ENCODE assay signal across 7 mouse cellular contexts in the genomic region with DNA sequence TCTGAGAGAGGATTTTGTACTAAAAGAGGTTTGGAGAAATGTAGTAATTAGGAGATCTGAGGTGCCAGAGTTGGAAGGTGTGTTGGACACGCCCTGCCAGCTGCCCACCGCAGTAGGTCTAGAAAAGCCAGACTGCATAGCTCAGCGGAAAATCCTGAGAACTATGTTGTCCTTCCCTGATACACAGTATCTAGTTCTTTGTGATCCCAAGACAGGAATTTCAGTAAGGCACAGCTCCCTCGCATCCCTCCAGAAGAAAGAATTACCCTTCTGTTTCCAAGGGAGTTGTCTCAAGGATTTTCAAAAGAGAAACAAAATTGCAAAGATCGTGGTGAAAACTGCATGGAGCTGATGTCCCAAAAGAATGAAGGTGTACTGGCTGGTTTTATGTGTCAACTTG. TPM values are rescaled to one million over a fixed set of nuclear protein-coding genes. Genes with fewer than 3 reads are reported as not detected.
A peak's percentile ranks its signal among the peaks of the same experiment; 100 is the strongest.
DNase-seq lines count a peak whose midpoint lies in the region; ATAC-seq and TF ChIP-seq lines count a peak whose summit lies in the region.

No protein-coding gene starts in this region.

- no peaks in the 10 kb centered on the region for H3K9me3 ChIP-seq in lung, postnatal 0 days (ENCODE audit: low read length)
- H3K9me3 ChIP-seq in forebrain, embryonic 13.5 days (replicated peaks): no peaks in the 10 kb centered on the region
- H3K9me3 ChIP-seq in limb, embryonic 15.5 days: no peaks in the 10 kb centered on the region
- H3K9me3 ChIP-seq in stomach, postnatal 0 days (ENCODE audit: control insufficient read depth, low read length): no peaks in the 10 kb centered on the region

- H3K4me1 ChIP-seq in lung, postnatal 0 days (ENCODE audit: insufficient read depth, low read depth, low read length): peaks cover 11% of the 10 kb centered on the region; the same call in 1 of the 2 replicates
- peaks cover 62% of the 10 kb centered on the region for H3K4me1 ChIP-seq in forebrain, embryonic 13.5 days
- H3K4me1 ChIP-seq in limb, embryonic 15.5 days: peaks cover 43% of the 10 kb centered on the region
- peaks cover 5% of the 10 kb centered on the region; the same call in 1 of the 2 replicates for H3K4me1 ChIP-seq in stomach, postnatal 0 days (replicated peaks; ENCODE audit: control insufficient read depth, insufficient read depth)

- H3K9ac ChIP-seq in lung, postnatal 0 days (replicated peaks; ENCODE audit: low read depth): no peak overlapping the region
- H3K9ac ChIP-seq in forebrain, embryonic 13.5 days: peak overlapping the region; percentile 100
- peak overlapping the region; percentile 21 for H3K9ac ChIP-seq in limb, embryonic 15.5 days
- no peak overlapping the region for H3K9ac ChIP-seq in stomach, postnatal 0 days (ENCODE audit: low read length)

- no peaks in the 10 kb centered on the region for H3K27me3 ChIP-seq in lung, postnatal 0 days (replicated peaks; ENCODE audit: insufficient read depth, low read length)
- H3K27me3 ChIP-seq in forebrain, embryonic 13.5 days: no peaks in the 10 kb centered on the region
- no peaks in the 10 kb centered on the region for H3K27me3 ChIP-seq in limb, embryonic 15.5 days
- H3K27me3 ChIP-seq in stomach, postnatal 0 days (ENCODE audit: control insufficient read depth, insufficient read depth, low read length): no peaks in the 10 kb centered on the region

- WGBS in lung, postnatal 0 days: under 1% methylated on average over 5 of the region's 5 CpGs
- 4% methylated on average over 5 of the region's 5 CpGs for WGBS in forebrain, embryonic 13.5 days
- 1% methylated on average over 5 of the region's 5 CpGs for WGBS in limb, embryonic 15.5 days
- 1% methylated on average over 5 of the region's 5 CpGs for WGBS in stomach, postnatal 0 days

- no peak for ATAC-seq in lung, postnatal 0 days
- ATAC-seq in forebrain, embryonic 13.5 days: no peak
- no peak for ATAC-seq in limb, embryonic 15.5 days (ENCODE audit: insufficient number of reproducible peaks, low FRiP score, low TSS enrichment, low read depth)
- no peak for ATAC-seq in stomach, postnatal 0 days (ENCODE audit: low FRiP score, low TSS enrichment)

- no peak for DNase-seq in lung, postnatal 0 days (ENCODE audit: low spot score)
- no peak for DNase-seq in lung, postnatal 14 days
- DNase-seq in stomach, postnatal 0 days (ENCODE audit: low spot score): no peak
- DNase-seq in gastrocnemius, postnatal 36 days: no peak
- no peak for DNase-seq in spleen, postnatal 4 days (ENCODE audit: low spot score in 2 of 2)

- peak overlapping the region; percentile 89 for H3K4me2 ChIP-seq in lung, postnatal 0 days (replicated peaks; ENCODE audit: low read depth, low read length)
- peak overlapping the region; percentile 92 for H3K4me2 ChIP-seq in forebrain, embryonic 13.5 days
- peak overlapping the region; percentile 42 for H3K4me2 ChIP-seq in limb, embryonic 15.5 days
- H3K4me2 ChIP-seq in stomach, postnatal 0 days (replicated peaks; ENCODE audit: low read depth): peak overlapping the region; percentile 81

- H3K4me3 ChIP-seq in lung, postnatal 0 days (ENCODE audit: low read depth, low read length): peak overlapping the region; percentile 61
- peak overlapping the region; percentile 95 for H3K4me3 ChIP-seq in forebrain, embryonic 13.5 days
- peak overlapping the region; percentile 63 for H3K4me3 ChIP-seq in limb, embryonic 15.5 days
- H3K4me3 ChIP-seq in stomach, postnatal 0 days (ENCODE audit: low read depth, low read length): peak overlapping the region; percentile 71

- no peak for TF ChIP-seq EP300 in lung, postnatal 0 days (IDR thresholded peaks at IDR 0.05)
- TF ChIP-seq EP300 in stomach, postnatal 0 days (optimal IDR thresholded peaks at IDR 0.05): no peak

- H3K36me3 ChIP-seq in lung, postnatal 0 days (ENCODE audit: insufficient read depth, low read length): peaks cover 22% of the 10 kb centered on the region
- peaks cover 32% of the 10 kb centered on the region for H3K36me3 ChIP-seq in forebrain, embryonic 13.5 days (ENCODE audit: poor library complexity, severe bottlenecking)
- peaks cover 32% of the 10 kb centered on the region for H3K36me3 ChIP-seq in limb, embryonic 15.5 days
- H3K36me3 ChIP-seq in stomach, postnatal 0 days (ENCODE audit: control insufficient read depth, insufficient read depth, low read length): peaks cover 17% of the 10 kb centered on the region

- no peak for TF ChIP-seq CTCF in lung, postnatal 0 days (IDR thresholded peaks at IDR 0.05)
- no peak for TF ChIP-seq CTCF in stomach, postnatal 0 days (IDR thresholded peaks at IDR 0.05; ENCODE audit: low read depth)

- peak overlapping the region; percentile 75; the same call in 1 of the 2 replicates for H3K27ac ChIP-seq in lung, postnatal 0 days (ENCODE audit: low read length)
- peak overlapping the region; percentile 100 for H3K27ac ChIP-seq in forebrain, embryonic 13.5 days
- H3K27ac ChIP-seq in limb, embryonic 15.5 days: peak overlapping the region; percentile 95
- peak overlapping the region; percentile 78 for H3K27ac ChIP-seq in stomach, postnatal 0 days (replicated peaks)

- intact Hi-C loops in gastrocnemius, postnatal 36 days (cut with DNase I): no loop called here

RNA-seq across cellular contexts. Expression of a gene that starts 0.5 kb away (rescaled TPM):
- 292 and 298 TPM in 2 replicates for polyA plus RNA-seq in lung, postnatal 0 days (2015; fragmentation: Nextera tagmentation; extraction: Ambion mirVana)
- 1,790 and 1,841 TPM in 2 replicates for polyA plus RNA-seq in forebrain, embryonic 13.5 days (2015; fragmentation: Nextera tagmentation; extraction: Ambion mirVana)
- 811 and 833 TPM in 2 replicates for polyA plus RNA-seq in limb, embryonic 15.5 days (2015; fragmentation: Nextera tagmentation; extraction: Ambion mirVana)
- polyA plus RNA-seq in stomach, postnatal 0 days (2015; fragmentation: Nextera tagmentation; extraction: Ambion mirVana): 251 and 296 TPM in 2 replicates
- 10 to 100 TPM; 34.7 to 38.6 TPM for total RNA-seq in gastrocnemius, postnatal 36 days (2021)

RNA-seq across cellular contexts. Expression of a gene that starts 2.7 kb away (rescaled TPM):
- polyA plus RNA-seq in lung, postnatal 0 days (2015; fragmentation: Nextera tagmentation; extraction: Ambion mirVana): 2.8 and 3.1 TPM in 2 replicates
- 15.1 and 18.4 TPM in 2 replicates for polyA plus RNA-seq in forebrain, embryonic 13.5 days (2015; fragmentation: Nextera tagmentation; extraction: Ambion mirVana)
- 13.0 and 15.0 TPM in 2 replicates for polyA plus RNA-seq in limb, embryonic 15.5 days (2015; fragmentation: Nextera tagmentation; extraction: Ambion mirVana)
- 2.1 and 2.2 TPM in 2 replicates for polyA plus RNA-seq in stomach, postnatal 0 days (2015; fragmentation: Nextera tagmentation; extraction: Ambion mirVana)
- total RNA-seq in gastrocnemius, postnatal 36 days (2021): 1 to 10 TPM; 2.9 to 3.5 TPM

RNA-seq across cellular contexts. Expression of a gene that starts 15.5 kb away (rescaled TPM):
- 106 and 117 TPM in 2 replicates for polyA plus RNA-seq in lung, postnatal 0 days (2015; fragmentation: Nextera tagmentation; extraction: Ambion mirVana)
- 57.0 and 57.7 TPM in 2 replicates for polyA plus RNA-seq in forebrain, embryonic 13.5 days (2015; fragmentation: Nextera tagmentation; extraction: Ambion mirVana)
- polyA plus RNA-seq in limb, embryonic 15.5 days (2015; fragmentation: Nextera tagmentation; extraction: Ambion mirVana): 60.2 and 70.9 TPM in 2 replicates
- 41.0 and 43.5 TPM in 2 replicates for polyA plus RNA-seq in stomach, postnatal 0 days (2015; fragmentation: Nextera tagmentation; extraction: Ambion mirVana)
- 10 to 100 TPM; 44.0 to 44.1 TPM for total RNA-seq in gastrocnemius, postnatal 36 days (2021)

RNA-seq across cellular contexts. Expression of a gene that starts 17.1 kb away (rescaled TPM):
- polyA plus RNA-seq in lung, postnatal 0 days (2015; fragmentation: Nextera tagmentation; extraction: Ambion mirVana): 205 and 234 TPM in 2 replicates
- polyA plus RNA-seq in forebrain, embryonic 13.5 days (2015; fragmentation: Nextera tagmentation; extraction: Ambion mirVana): 4.5 and 5.2 TPM in 2 replicates
- 23.2 and 27.5 TPM in 2 replicates for polyA plus RNA-seq in limb, embryonic 15.5 days (2015; fragmentation: Nextera tagmentation; extraction: Ambion mirVana)
- 74.8 and 79.5 TPM in 2 replicates for polyA plus RNA-seq in stomach, postnatal 0 days (2015; fragmentation: Nextera tagmentation; extraction: Ambion mirVana)
- total RNA-seq in gastrocnemius, postnatal 36 days (2021): 1 to 10 TPM; 5.3 to 5.4 TPM

RNA-seq across cellular contexts. Expression of a gene that starts 22.5 kb away (rescaled TPM):
- 21.4 and 22.9 TPM in 2 replicates for polyA plus RNA-seq in lung, postnatal 0 days (2015; fragmentation: Nextera tagmentation; extraction: Ambion mirVana)
- 41.3 and 47.9 TPM in 2 replicates for polyA plus RNA-seq in forebrain, embryonic 13.5 days (2015; fragmentation: Nextera tagmentation; extraction: Ambion mirVana)
- 55.5 and 59.0 TPM in 2 replicates for polyA plus RNA-seq in limb, embryonic 15.5 days (2015; fragmentation: Nextera tagmentation; extraction: Ambion mirVana)
- polyA plus RNA-seq in stomach, postnatal 0 days (2015; fragmentation: Nextera tagmentation; extraction: Ambion mirVana): 27.3 and 27.4 TPM in 2 replicates
- total RNA-seq in gastrocnemius, postnatal 36 days (2021): 1 to 10 TPM; 1.6 to 2.0 TPM

Comparison
In these comparisons a context has a peak if more than half of its experiments do, and no peak if none do; other contexts are left out.
1. H3K4me2 ChIP-seq: peak in every context shown above with its lines; median percentile 92 in forebrain, embryonic 13.5 days; 89 in lung, postnatal 0 days; 81 in stomach, postnatal 0 days; 42 in limb, embryonic 15.5 days.
2. H3K9ac ChIP-seq: peak in forebrain, embryonic 13.5 days (single experiment) and limb, embryonic 15.5 days (single experiment); none in lung, postnatal 0 days (single experiment) and stomach, postnatal 0 days (single experiment).
3. Peak in every context shown above with its lines, with median percentiles within 50 percentile points of each other: H3K27ac ChIP-seq and H3K4me3 ChIP-seq.